Mouse (Mus musculus) B cell, adult (primary cell): ENCODE data around the gene Dbh. TPM values are rescaled to one million over a fixed set of nuclear protein-coding genes. Genes with fewer than 3 reads are reported as not detected.

Experiments
- total RNA-seq: library from RNA; stranded (reverse); gene quantifications from 4 replicates; pipeline ENCODE4 v1.2.4, GENCODE M21; 2023; ENCODE audit not compliant: inconsistent age

Gene Dbh
- not detected in 4 replicates for total RNA-seq

DNA sequence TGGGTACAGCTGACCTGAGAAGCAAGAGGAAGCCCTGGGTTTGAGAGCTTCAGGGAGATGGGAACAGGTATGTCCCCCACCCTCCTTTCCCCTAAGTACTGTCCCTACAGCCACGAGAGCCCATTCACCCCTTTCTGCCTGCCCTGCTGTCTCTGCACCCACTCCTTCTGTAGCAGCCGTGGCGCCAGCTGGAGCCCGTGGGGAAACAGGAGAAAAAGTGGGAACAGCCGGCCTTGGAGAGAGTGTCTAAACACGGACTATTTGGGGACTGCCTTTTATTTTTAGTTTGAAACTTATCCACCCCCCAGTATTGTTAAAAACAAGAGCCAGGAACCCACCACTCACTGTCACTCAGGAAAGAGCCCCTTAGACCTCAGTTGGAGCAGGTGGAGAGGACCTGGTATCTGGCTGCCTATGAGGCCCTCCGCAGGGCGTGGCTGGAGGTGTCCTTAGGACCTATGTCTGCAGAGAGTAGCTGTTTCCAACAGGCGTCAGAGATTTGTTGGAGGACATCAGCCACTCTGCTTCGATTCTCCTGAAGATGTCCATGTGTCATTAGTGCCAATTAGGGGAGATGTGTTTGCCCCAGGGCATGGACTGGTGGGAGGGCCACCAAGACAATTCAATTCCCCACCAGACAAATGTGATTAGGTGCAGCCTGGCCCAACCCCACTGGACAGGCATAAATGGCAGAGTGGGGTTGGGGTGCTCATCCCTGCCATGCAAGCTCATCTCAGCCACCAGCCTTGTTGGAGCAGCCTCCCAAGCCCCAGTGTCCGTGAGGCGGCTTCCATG, at the start of gene Dbh:
TSS of gene Dbh (plus strand) at position 438 of the 795 bp plus-strand sequence.

DNA sequence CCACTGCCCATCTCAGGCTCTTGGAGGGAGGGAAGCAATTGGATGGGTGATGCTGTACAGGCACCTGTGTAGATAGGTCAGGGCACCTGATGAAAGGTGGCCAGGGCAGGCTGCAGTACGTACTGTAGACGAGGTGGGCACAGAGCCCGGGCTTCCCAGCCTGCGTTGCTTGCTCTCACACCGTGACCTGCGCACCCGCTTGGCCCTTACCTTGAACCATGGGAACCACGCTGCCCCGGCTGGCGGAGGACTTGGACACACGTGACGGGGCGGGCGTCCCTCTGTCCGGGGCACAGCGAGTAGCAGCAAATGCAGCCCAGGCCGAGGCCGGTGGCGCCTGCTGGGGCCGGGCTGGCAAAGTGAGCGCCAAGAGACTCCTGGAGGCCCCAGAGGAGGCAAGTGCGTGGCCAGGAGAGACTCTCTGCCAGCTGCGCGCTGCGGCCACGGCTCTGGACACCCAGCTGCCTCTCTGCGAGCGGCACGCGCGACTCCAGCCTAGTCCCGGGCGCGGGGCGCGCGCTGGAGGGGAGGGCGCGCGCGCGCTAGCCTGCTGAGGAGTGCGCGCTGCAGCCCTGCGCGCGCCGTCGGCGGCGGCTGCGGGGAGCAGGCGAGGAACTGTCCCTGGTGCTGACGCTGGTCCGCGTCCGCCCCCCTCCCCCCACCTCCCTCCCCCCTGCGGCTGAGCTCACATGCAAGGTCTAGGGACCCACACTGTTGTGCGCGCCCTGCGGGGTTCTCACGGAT, 22.9 kb upstream of the Dbh start, which contains the start of gene Fam163b:
TSS of gene Fam163b (minus strand) at position 542 of the 744 bp plus-strand sequence.

Other genes with a start within 250 kb of the Dbh start
- gene Surf2, start 248.9 kb upstream of the Dbh start, total RNA-seq: 45.9 to 55.5 TPM (median 50.3 TPM) in 4 replicates
- gene Surf1, start 248.7 kb upstream of the Dbh start, total RNA-seq: 55.8 to 77.5 TPM (median 60.0 TPM) in 4 replicates
- gene Surf4, start 231.3 kb upstream of the Dbh start, total RNA-seq: 58.8 to 67.2 TPM (median 62.0 TPM) in 4 replicates
- not detected in 4 replicates for gene Stkld1, start 231.2 kb upstream of the Dbh start, total RNA-seq
- 56.8 to 74.9 TPM (median 67.4 TPM) in 4 replicates for gene Rexo4, start 200.8 kb upstream of the Dbh start, total RNA-seq
- gene Adamts13, start 191.8 kb upstream of the Dbh start, total RNA-seq: 0.16 TPM in 1 of 4 replicates, not detected in the others
- gene Cacfd1, start 155.3 kb upstream of the Dbh start, total RNA-seq: 36.1 to 44.2 TPM (median 39.9 TPM) in 4 replicates
- 6.8 to 9.0 TPM (median 8.5 TPM) in 4 replicates for gene Slc2a6, start 137.2 kb upstream of the Dbh start, total RNA-seq
- gene Mymk, start 93.1 kb upstream of the Dbh start, total RNA-seq: not detected in 4 replicates
- gene Adamtsl2, start 85.9 kb upstream of the Dbh start, total RNA-seq: 1.6 to 5.0 TPM (median 3.4 TPM) in 4 replicates
- gene Fam163b, start 22.7 kb upstream of the Dbh start, total RNA-seq: not detected in 4 replicates
- not detected in 4 replicates for gene Sardh, start 83.1 kb downstream of the Dbh start, total RNA-seq